Mouse (Mus musculus) myocyte (in vitro differentiated cells): ENCODE results near the gene Igfbp3. TPM values are rescaled to one million over a fixed set of nuclear protein-coding genes. Genes with fewer than 3 reads are reported as not detected.

Source experiments
- H3K27me3 ChIP-seq: one replicate; pipeline ENCODE4 v1.6.1; 2011; ENCODE audit not compliant: control insufficient read depth, insufficient read depth, insufficient read length
- H3K36me3 ChIP-seq: one replicate; pipeline ENCODE4 v1.6.1; 2011; ENCODE audit not compliant: control insufficient read depth, insufficient read depth
- H3K4me2 ChIP-seq: one replicate; pipeline ENCODE4 v1.6.1; 2011; ENCODE audit warnings: low read depth, control low read depth
- H3K4me3 ChIP-seq: one replicate; pipeline ENCODE4 v1.5.1; 2011; ENCODE audit warnings: mild to moderate bottlenecking, control low read depth, moderate library complexity
- H3K79me2 ChIP-seq: one replicate; pipeline ENCODE4 v1.6.1; 2011; ENCODE audit not compliant: control insufficient read depth, insufficient read depth
- H3ac ChIP-seq: one replicate; pipeline ENCODE4 v1.6.1; 2011; ENCODE audit not compliant: control insufficient read depth, insufficient read length
- CEBPB ChIP-seq: IDR thresholded peaks from 2 replicates; pipeline ENCODE4 v1.6.1; 2011; ENCODE audit warnings: mild to moderate bottlenecking, moderate library complexity; ENCODE audit not compliant: poor library complexity, insufficient read depth, severe bottlenecking
- E2F4 ChIP-seq: IDR thresholded peaks from one replicate; pipeline ENCODE4 v1.6.1; 2011; ENCODE audit warnings: mild to moderate bottlenecking, control low read depth, moderate library complexity; ENCODE audit not compliant: insufficient read depth
- MAX ChIP-seq: IDR thresholded peaks from one replicate; pipeline ENCODE4 v1.6.1; 2011; ENCODE audit warnings: low read depth, mild to moderate bottlenecking, control low read depth
- MYOD1 ChIP-seq, 3 experiments: IDR thresholded peaks; one replicate each; pipeline ENCODE4 v1.6.1; 2011; ENCODE audit warnings: control low read depth in 2 of 3, low read depth in 2 of 3, mild to moderate bottlenecking in 2 of 3, moderate library complexity in 1 of 3; ENCODE audit not compliant: insufficient read length in 2 of 3, control insufficient read depth in 1 of 3
- MYOG ChIP-seq, 3 experiments: IDR thresholded peaks; one replicate each; pipeline ENCODE4 v1.6.1; 2011; ENCODE audit warnings: control low read depth in 2 of 3, low read depth in 2 of 3, mild to moderate bottlenecking in 2 of 3; ENCODE audit not compliant: insufficient read length in 2 of 3, control insufficient read depth in 1 of 3, insufficient read depth in 1 of 3
- POLR2A ChIP-seq: IDR thresholded peaks from one replicate; pipeline ENCODE4 v1.6.1; 2011; ENCODE audit warnings: low read depth, mild to moderate bottlenecking, control low read depth, moderate library complexity; ENCODE audit not compliant: insufficient read length
- POLR2AphosphoS2 ChIP-seq: IDR thresholded peaks from one replicate; pipeline ENCODE4 v1.6.1; 2011; ENCODE audit warnings: low read depth, control low read depth; ENCODE audit not compliant: insufficient read length
- REST ChIP-seq: IDR thresholded peaks from one replicate; pipeline ENCODE4 v1.6.1; 2011; ENCODE audit warnings: mild to moderate bottlenecking, control low read depth, moderate library complexity; ENCODE audit not compliant: insufficient read depth, insufficient read length
- SRF ChIP-seq: IDR thresholded peaks from one replicate; pipeline ENCODE4 v1.6.1; 2011; ENCODE audit warnings: low read depth; ENCODE audit not compliant: control insufficient read depth, insufficient read length
- TCF12 ChIP-seq: IDR thresholded peaks from one replicate; pipeline ENCODE4 v1.6.1; 2011; ENCODE audit warnings: mild to moderate bottlenecking, control low read depth; ENCODE audit not compliant: poor library complexity, insufficient read depth, severe bottlenecking
- TCF3 ChIP-seq: IDR thresholded peaks from one replicate; pipeline ENCODE4 v1.6.1; 2011; ENCODE audit warnings: low read depth, control low read depth; ENCODE audit not compliant: insufficient read length
- USF1 ChIP-seq: IDR thresholded peaks from one replicate; pipeline ENCODE4 v1.6.1; 2011; ENCODE audit warnings: low read depth, mild to moderate bottlenecking, control low read depth, moderate library complexity
- polyA plus RNA-seq: library from polyadenylated mRNA; unstranded; fragments of >200 nt; fragmentation: generic; extraction: Trizol; gene quantifications from one replicate; pipeline ENCODE4 v1.2.1, GENCODE M21; 2012; ENCODE audit warnings: missing spikeins

The Igfbp3 gene
- polyA plus RNA-seq, 1 experiment: 2.2 TPM

- Histone ChIP-seq H3K4me3 (no peak overlapping the region), H3ac (no peak overlapping the region)
Observed at GRCm38 (mm10) chr11:7239041-7239740, 25.5 kb upstream of the Igfbp3 start.

GRCm38 (mm10) chr11:7238546-7238945 lies 24.8 kb upstream of the Igfbp3 start:
- Histone ChIP-seq H3K79me2 (no peaks in the 10 kb centered on the region), H3K27me3 (no peaks in the 10 kb centered on the region), H3K36me3 (no peaks in the 10 kb centered on the region), H3K4me3 (no peak overlapping the region), H3K4me2 (peak overlapping the region; percentile 47), H3ac (no peak overlapping the region)
- TF ChIP-seq TCF12: no peak
- TF ChIP-seq E2F4: no peak
- TF ChIP-seq CEBPB: no peak
- TF ChIP-seq SRF: no peak
- no peak for TF ChIP-seq MYOD1 (IDR thresholded peaks at IDR 0.05; ENCODE audit: control insufficient read depth in 1 of 3, insufficient read length in 2 of 3, low read depth in 2 of 3)
- no peak for TF ChIP-seq USF1
- no peak for TF ChIP-seq POLR2A
- TF ChIP-seq MYOG (IDR thresholded peaks at IDR 0.05; ENCODE audit: control insufficient read depth in 1 of 3, insufficient read depth in 1 of 3, insufficient read length in 2 of 3, low read depth in 2 of 3): no peak

More at GRCm38 (mm10) chr11:7239041-7239740, 25.5 kb upstream of the Igfbp3 start:
- TF ChIP-seq TCF12: no peak
- TF ChIP-seq SRF: no peak
- TF ChIP-seq USF1: no peak
- no peak for TF ChIP-seq E2F4
- TF ChIP-seq CEBPB: no peak
- no peak for TF ChIP-seq POLR2A
- TF ChIP-seq MYOG (IDR thresholded peaks at IDR 0.05; ENCODE audit: control insufficient read depth in 1 of 3, insufficient read depth in 1 of 3, insufficient read length in 2 of 3, low read depth in 2 of 3): no peak
- TF ChIP-seq MAX: no peak
- no peak for TF ChIP-seq REST
- no peak for TF ChIP-seq TCF3
- no peak for TF ChIP-seq MYOD1 (IDR thresholded peaks at IDR 0.05; ENCODE audit: control insufficient read depth in 1 of 3, insufficient read length in 2 of 3, low read depth in 2 of 3)
- no peak for TF ChIP-seq POLR2AphosphoS2
- Histone ChIP-seq H3K79me2 (no peaks in the 10 kb centered on the region), H3K27me3 (no peaks in the 10 kb centered on the region), H3K36me3 (no peaks in the 10 kb centered on the region), H3K4me2 (no peak overlapping the region)

GRCm38 (mm10) chr11:7237712-7238111 lies 24.0 kb upstream of the Igfbp3 start:
- Histone ChIP-seq H3K4me2 (peak overlapping the region; percentile 47), H3K36me3 (no peaks in the 10 kb centered on the region), H3K79me2 (no peaks in the 10 kb centered on the region), H3ac (no peak overlapping the region), H3K4me3 (no peak overlapping the region), H3K27me3 (no peaks in the 10 kb centered on the region)
- no peak for TF ChIP-seq USF1
- no peak for TF ChIP-seq MAX
- no peak for TF ChIP-seq TCF12
- no peak for TF ChIP-seq E2F4
- no peak for TF ChIP-seq TCF3

- TF ChIP-seq CEBPB (no peak), TCF12 (no peak), POLR2AphosphoS2 (no peak), MYOG (IDR thresholded peaks at IDR 0.05; ENCODE audit: control insufficient read depth in 1 of 3, insufficient read depth in 1 of 3, insufficient read length in 2 of 3, low read depth in 2 of 3) (no peak), MYOD1 (IDR thresholded peaks at IDR 0.05; ENCODE audit: control insufficient read depth in 1 of 3, insufficient read length in 2 of 3, low read depth in 2 of 3) (no peak), MAX (no peak), POLR2A (no peak), TCF3 (no peak), USF1 (no peak), REST (no peak)
- Histone ChIP-seq H3K79me2 (no peaks in the 10 kb centered on the region), H3K36me3 (no peaks in the 10 kb centered on the region), H3K27me3 (no peaks in the 10 kb centered on the region), H3ac (no peak overlapping the region), H3K4me2 (no peak overlapping the region), H3K4me3 (no peak overlapping the region)
Observed at GRCm38 (mm10) chr11:7236751-7237150, 23.0 kb upstream of the Igfbp3 start.

- TF ChIP-seq REST (no peak), POLR2A (no peak), TCF3 (no peak), MAX (no peak), SRF (no peak), CEBPB (no peak)
- no peaks in the 10 kb centered on the region for H3K36me3 ChIP-seq
- no peaks in the 10 kb centered on the region for H3K79me2 ChIP-seq
- H3ac ChIP-seq: no peak overlapping the region
- H3K27me3 ChIP-seq: no peaks in the 10 kb centered on the region
- H3K4me2 ChIP-seq: no peak overlapping the region
- no peak overlapping the region for H3K4me3 ChIP-seq
Observed at GRCm38 (mm10) chr11:7234981-7235609, 21.4 kb upstream of the Igfbp3 start.
